Mouse (Mus musculus): ENCODE results near the gene Ccs. TPM values are rescaled to one million over a fixed set of nuclear protein-coding genes. Genes with fewer than 3 reads are reported as not detected.

The Ccs gene
- polyA plus RNA-seq, 1 experiment = 77.4 TPM

DNA sequence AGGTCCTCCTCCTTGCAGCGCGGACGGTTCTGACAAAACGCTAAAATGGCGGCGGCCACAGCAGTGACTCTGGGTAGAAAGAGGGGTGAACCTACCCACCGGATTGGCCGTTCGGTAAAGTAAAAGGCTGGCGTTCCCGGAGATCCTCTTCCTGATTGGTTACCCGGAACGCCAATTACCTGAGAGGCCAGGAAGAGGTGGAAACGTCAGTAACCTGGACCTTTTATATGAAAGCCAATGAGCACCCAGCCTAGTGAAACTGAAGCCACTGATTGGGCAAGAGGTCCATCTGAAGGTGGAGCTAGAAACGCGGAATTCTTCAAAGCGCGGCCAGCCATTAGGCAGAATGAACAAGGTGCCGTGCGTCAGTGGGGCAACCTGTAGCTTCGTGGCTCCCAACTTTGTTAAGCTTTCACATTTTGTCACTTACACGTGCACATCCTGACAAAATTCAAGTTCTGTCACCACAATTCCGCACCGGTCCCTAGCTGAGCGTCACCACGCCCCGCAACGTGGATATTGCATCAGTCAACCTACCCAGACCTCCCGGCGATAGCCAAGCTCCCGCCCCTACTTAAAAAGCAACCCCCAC, 45.2 kb downstream of the Ccs start, which contains the start of gene Rbm4:
Rbm4 (minus strand) TSS at position 71 of the 592 bp plus-strand sequence.
- under 1% methylated on average over 31 of the region's 31 CpGs for WGBS
- TF ChIP-seq CTCF (IDR thresholded peaks at IDR 0.05; ENCODE audit: control insufficient read depth, insufficient read depth, low read length) (no peak), POLR2A (IDR thresholded peaks at IDR 0.05; ENCODE audit: borderline replicate concordance, control insufficient read depth, low read depth, low read length) (0 out of 2 replicates have a peak, but pooled peaks have one; percentile 35)
- Histone ChIP-seq H3K4me3 (replicated peaks; ENCODE audit: control insufficient read depth, low read depth, low read length) (peak within 1 kb of the TSS; percentile 87), H3K27ac (ENCODE audit: control insufficient read depth, insufficient read depth, low read depth, low read length, poor library complexity) (peak within 1 kb of the TSS; percentile 51), H3K4me1 (ENCODE audit: control insufficient read depth, insufficient read depth, low read length) (no peaks in the 10 kb centered on the region; the same call in 1 of the 2 replicates)

DNA sequence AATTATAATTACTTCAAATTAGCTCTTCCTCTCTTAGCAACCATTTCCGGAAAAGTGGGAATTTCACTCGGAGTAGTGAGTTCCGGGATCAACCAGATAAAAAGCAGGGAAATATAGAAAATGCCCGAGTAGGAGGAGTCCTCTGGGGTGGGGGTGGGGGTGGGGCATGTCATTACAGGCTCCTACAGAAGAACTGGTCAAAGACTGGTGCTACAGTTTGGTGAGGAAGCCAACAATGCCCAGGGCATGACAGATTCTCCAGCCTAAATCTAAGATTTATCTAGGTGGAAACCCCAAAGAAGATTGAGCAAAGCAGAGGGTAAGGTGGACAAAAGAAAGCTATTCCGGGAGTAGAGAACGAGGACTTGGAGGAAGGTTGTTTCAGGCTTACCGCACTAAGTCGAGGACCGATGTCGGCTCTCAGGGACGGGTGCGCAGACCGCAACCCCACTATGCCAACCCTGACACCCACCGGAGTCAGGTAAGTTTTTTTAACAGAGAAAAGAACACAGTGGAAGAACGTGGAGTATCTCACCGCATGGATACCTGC, 45.8 kb downstream of the Ccs start:
- Histone ChIP-seq H3K4me1 (ENCODE audit: control insufficient read depth, insufficient read depth, low read length) (no peaks in the 10 kb centered on the region; the same call in 1 of the 2 replicates), H3K4me3 (replicated peaks; ENCODE audit: control insufficient read depth, low read depth, low read length) (peak overlapping the region; percentile 87), H3K27ac (ENCODE audit: control insufficient read depth, insufficient read depth, low read depth, low read length, poor library complexity) (peak overlapping the region; percentile 51)
- TF ChIP-seq CTCF (IDR thresholded peaks at IDR 0.05; ENCODE audit: control insufficient read depth, insufficient read depth, low read length) (no peak), POLR2A (IDR thresholded peaks at IDR 0.05; ENCODE audit: borderline replicate concordance, control insufficient read depth, low read depth, low read length) (no peak)
- WGBS = under 1% methylated on average over 16 of the region's 16 CpGs

DNA sequence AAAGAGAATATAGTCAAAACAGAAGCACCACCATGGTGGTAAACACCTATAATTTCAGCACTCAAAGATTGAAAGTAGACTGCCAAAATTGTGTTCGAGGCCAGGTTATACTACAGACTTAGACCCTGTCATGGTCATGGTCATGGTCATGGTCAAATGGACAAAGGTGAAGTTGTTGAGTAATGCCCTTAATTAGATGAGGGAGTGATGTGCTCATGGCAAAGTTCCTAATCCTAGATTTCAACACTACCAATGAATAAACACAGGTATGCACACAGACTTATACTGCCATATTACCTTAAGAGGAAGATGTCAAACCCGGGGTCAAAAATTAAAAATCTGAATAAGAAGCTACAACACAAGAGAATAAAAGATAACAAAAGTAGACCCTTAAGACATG, 52.8 kb downstream of the Ccs start:
- H3K4me3 ChIP-seq (replicated peaks; ENCODE audit: control insufficient read depth, low read depth, low read length) = no peak overlapping the region
- no peak for TF ChIP-seq CTCF (IDR thresholded peaks at IDR 0.05; ENCODE audit: control insufficient read depth, insufficient read depth, low read length)
- no peak for TF ChIP-seq POLR2A (IDR thresholded peaks at IDR 0.05; ENCODE audit: borderline replicate concordance, control insufficient read depth, low read depth, low read length)
- no peak overlapping the region for H3K27ac ChIP-seq (ENCODE audit: control insufficient read depth, insufficient read depth, low read depth, low read length, poor library complexity)
- no peaks in the 10 kb centered on the region; the same call in 1 of the 2 replicates for H3K4me1 ChIP-seq (ENCODE audit: control insufficient read depth, insufficient read depth, low read length)
- 91% methylated on average over 2 of the region's 2 CpGs for WGBS

DNA sequence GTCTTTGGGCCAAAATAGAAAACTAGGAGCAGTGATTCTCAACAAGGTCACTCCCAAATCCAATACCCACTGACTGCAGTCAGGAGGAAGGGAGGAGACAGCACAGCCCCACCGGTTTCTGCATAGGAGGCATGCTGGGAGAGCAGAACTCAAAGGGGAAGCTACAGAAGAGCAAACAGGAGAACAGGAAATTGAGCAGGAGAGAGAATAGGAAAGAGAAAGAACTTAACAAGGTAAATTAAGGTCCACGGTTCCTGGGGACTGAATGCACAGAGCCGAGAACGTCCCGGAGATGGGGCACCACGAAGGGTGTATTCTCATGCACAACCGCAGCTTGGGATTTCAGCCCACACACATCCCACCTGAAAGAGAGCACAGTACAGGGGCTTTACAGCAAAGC, 53.9 kb downstream of the Ccs start:
- H3K27ac ChIP-seq (ENCODE audit: control insufficient read depth, insufficient read depth, low read depth, low read length, poor library complexity) = no peak overlapping the region
- WGBS = 57% methylated on average over 7 of the region's 7 CpGs
- TF ChIP-seq CTCF (IDR thresholded peaks at IDR 0.05; ENCODE audit: control insufficient read depth, insufficient read depth, low read length) = no peak
- TF ChIP-seq POLR2A (IDR thresholded peaks at IDR 0.05; ENCODE audit: borderline replicate concordance, control insufficient read depth, low read depth, low read length) = no peak
- no peaks in the 10 kb centered on the region for H3K4me1 ChIP-seq (ENCODE audit: control insufficient read depth, insufficient read depth, low read length)
- no peak overlapping the region for H3K4me3 ChIP-seq (replicated peaks; ENCODE audit: control insufficient read depth, low read depth, low read length)

DNA sequence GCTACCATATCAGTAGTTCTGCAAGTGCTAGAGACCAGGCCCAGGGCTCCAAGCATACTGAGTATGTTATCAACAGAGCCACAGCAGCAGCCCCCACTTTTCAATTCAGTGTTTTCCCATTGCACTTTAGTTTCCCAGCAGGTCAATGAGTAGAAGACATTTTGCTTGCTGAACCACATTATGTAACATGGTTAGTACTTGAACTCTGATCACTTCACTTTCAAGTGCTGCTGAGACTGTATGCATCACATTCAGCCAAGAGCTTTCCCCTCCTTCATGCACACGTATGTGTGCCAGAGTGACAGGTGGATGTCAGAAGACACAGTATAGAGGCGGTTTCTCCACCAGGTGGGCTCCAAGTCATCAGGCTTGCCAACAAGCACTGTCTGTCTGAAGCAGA, 56.2 kb downstream of the Ccs start:
- no peak overlapping the region for H3K27ac ChIP-seq (ENCODE audit: control insufficient read depth, insufficient read depth, low read depth, low read length, poor library complexity)
- no peaks in the 10 kb centered on the region for H3K4me1 ChIP-seq (ENCODE audit: control insufficient read depth, insufficient read depth, low read length)
- WGBS = 86% methylated on average over 2 of the region's 2 CpGs
- no peak overlapping the region for H3K4me3 ChIP-seq (replicated peaks; ENCODE audit: control insufficient read depth, low read depth, low read length)
- TF ChIP-seq POLR2A (IDR thresholded peaks at IDR 0.05; ENCODE audit: borderline replicate concordance, control insufficient read depth, low read depth, low read length) (no peak), CTCF (IDR thresholded peaks at IDR 0.05; ENCODE audit: control insufficient read depth, insufficient read depth, low read length) (no peak)

Other genes starting within 250 kb of the Ccs start
- gene Lrfn4, start 223.7 kb downstream of the Ccs start, polyA plus RNA-seq (2011; ENCODE audit: insufficient read depth, insufficient read length, low replicate concordance, missing spikeins) = 1.2 and 2.7 TPM in 2 replicates
- gene Rce1, start 213.7 kb downstream of the Ccs start, polyA plus RNA-seq (2011; ENCODE audit: insufficient read depth, insufficient read length, low replicate concordance, missing spikeins) = 18.8 and 26.2 TPM in 2 replicates
- gene Gm960, start 140.7 kb downstream of the Ccs start, polyA plus RNA-seq (2011; ENCODE audit: insufficient read depth, insufficient read length, low replicate concordance, missing spikeins) = not detected in 2 replicates
- gene Sptbn2, start 128.2 kb downstream of the Ccs start, polyA plus RNA-seq (2011; ENCODE audit: insufficient read depth, insufficient read length, low replicate concordance, missing spikeins) = 0.34 and 0.77 TPM in 2 replicates
- gene Rbm4b, start 82.8 kb downstream of the Ccs start, polyA plus RNA-seq (2011; ENCODE audit: insufficient read depth, insufficient read length, low replicate concordance, missing spikeins) = 6.6 and 8.3 TPM in 2 replicates
- 19.9 and 30.3 TPM in 2 replicates for gene Rbm4, start 45.4 kb downstream of the Ccs start, polyA plus RNA-seq (2011; ENCODE audit: insufficient read depth, insufficient read length, low replicate concordance, missing spikeins)
- gene Gm21992, start 27.7 kb downstream of the Ccs start, polyA plus RNA-seq (2011; ENCODE audit: insufficient read depth, insufficient read length, low replicate concordance, missing spikeins) = 16.2 and 40.7 TPM in 2 replicates
- gene Rbm14, start 27.7 kb downstream of the Ccs start, polyA plus RNA-seq (2011; ENCODE audit: insufficient read depth, insufficient read length, low replicate concordance, missing spikeins) = 28.4 and 38.2 TPM in 2 replicates
- gene Ccdc87, start within 50 bp of the Ccs start, polyA plus RNA-seq (2011; ENCODE audit: insufficient read depth, insufficient read length, low replicate concordance, missing spikeins) = not detected in 2 replicates
- 19.4 and 22.2 TPM in 2 replicates for gene Ctsf, start 15.8 kb upstream of the Ccs start, polyA plus RNA-seq (2011; ENCODE audit: insufficient read depth, insufficient read length, low replicate concordance, missing spikeins)
- gene Actn3, start 38.6 kb upstream of the Ccs start, polyA plus RNA-seq (2011; ENCODE audit: insufficient read depth, insufficient read length, low replicate concordance, missing spikeins) = 2.1 TPM in 1 of 2 replicates, not detected in the other
- 6.3 and 11.0 TPM in 2 replicates for gene Zdhhc24, start 39.3 kb upstream of the Ccs start, polyA plus RNA-seq (2011; ENCODE audit: insufficient read depth, insufficient read length, low replicate concordance, missing spikeins)
- 2.4 TPM in 2 replicates for gene Bbs1, start 67.3 kb upstream of the Ccs start, polyA plus RNA-seq (2011; ENCODE audit: insufficient read depth, insufficient read length, low replicate concordance, missing spikeins)
- 17.2 and 27.5 TPM in 2 replicates for gene Dpp3, start 89.0 kb upstream of the Ccs start, polyA plus RNA-seq (2011; ENCODE audit: insufficient read depth, insufficient read length, low replicate concordance, missing spikeins)
- gene Peli3, start 103.8 kb upstream of the Ccs start, polyA plus RNA-seq (2011; ENCODE audit: insufficient read depth, insufficient read length, low replicate concordance, missing spikeins) = not detected in 2 replicates
- gene Mrpl11, start 122.8 kb upstream of the Ccs start, polyA plus RNA-seq (2011; ENCODE audit: insufficient read depth, insufficient read length, low replicate concordance, missing spikeins) = 51.6 and 60.7 TPM in 2 replicates
- 6.9 and 15.5 TPM in 2 replicates for gene Npas4, start 151.0 kb upstream of the Ccs start, polyA plus RNA-seq (2011; ENCODE audit: insufficient read depth, insufficient read length, low replicate concordance, missing spikeins)
- 1.3 and 1.7 TPM in 2 replicates for gene Slc29a2, start 184.5 kb upstream of the Ccs start, polyA plus RNA-seq (2011; ENCODE audit: insufficient read depth, insufficient read length, low replicate concordance, missing spikeins)
- gene B4gat1, start 199.5 kb upstream of the Ccs start, polyA plus RNA-seq (2011; ENCODE audit: insufficient read depth, insufficient read length, low replicate concordance, missing spikeins) = 5.9 and 8.3 TPM in 2 replicates
- gene AC124502.3, start 199.6 kb upstream of the Ccs start, polyA plus RNA-seq (2011; ENCODE audit: insufficient read depth, insufficient read length, low replicate concordance, missing spikeins) = not detected in 2 replicates
- gene Brms1, start 202.0 kb upstream of the Ccs start, polyA plus RNA-seq (2011; ENCODE audit: insufficient read depth, insufficient read length, low replicate concordance, missing spikeins) = 40.6 and 68.0 TPM in 2 replicates
- 0.68 and 3.6 TPM in 2 replicates for gene Rin1, start 211.1 kb upstream of the Ccs start, polyA plus RNA-seq (2011; ENCODE audit: insufficient read depth, insufficient read length, low replicate concordance, missing spikeins)
- gene Cd248, start 228.7 kb upstream of the Ccs start, polyA plus RNA-seq (2011; ENCODE audit: insufficient read depth, insufficient read length, low replicate concordance, missing spikeins) = 0.50 and 1.9 TPM in 2 replicates
- gene Tmem151a, start 246.2 kb upstream of the Ccs start, polyA plus RNA-seq (2011; ENCODE audit: insufficient read depth, insufficient read length, low replicate concordance, missing spikeins) = not detected in 2 replicates
- 6.1 and 15.0 TPM in 2 replicates for gene Yif1a, start 249.2 kb upstream of the Ccs start, polyA plus RNA-seq (2011; ENCODE audit: insufficient read depth, insufficient read length, low replicate concordance, missing spikeins)

Measured in bone marrow, adult 2 months (tissue).